Mouse (Mus musculus): ENCODE results near the gene Ppp4c.

Ppp4c gene

DNA sequence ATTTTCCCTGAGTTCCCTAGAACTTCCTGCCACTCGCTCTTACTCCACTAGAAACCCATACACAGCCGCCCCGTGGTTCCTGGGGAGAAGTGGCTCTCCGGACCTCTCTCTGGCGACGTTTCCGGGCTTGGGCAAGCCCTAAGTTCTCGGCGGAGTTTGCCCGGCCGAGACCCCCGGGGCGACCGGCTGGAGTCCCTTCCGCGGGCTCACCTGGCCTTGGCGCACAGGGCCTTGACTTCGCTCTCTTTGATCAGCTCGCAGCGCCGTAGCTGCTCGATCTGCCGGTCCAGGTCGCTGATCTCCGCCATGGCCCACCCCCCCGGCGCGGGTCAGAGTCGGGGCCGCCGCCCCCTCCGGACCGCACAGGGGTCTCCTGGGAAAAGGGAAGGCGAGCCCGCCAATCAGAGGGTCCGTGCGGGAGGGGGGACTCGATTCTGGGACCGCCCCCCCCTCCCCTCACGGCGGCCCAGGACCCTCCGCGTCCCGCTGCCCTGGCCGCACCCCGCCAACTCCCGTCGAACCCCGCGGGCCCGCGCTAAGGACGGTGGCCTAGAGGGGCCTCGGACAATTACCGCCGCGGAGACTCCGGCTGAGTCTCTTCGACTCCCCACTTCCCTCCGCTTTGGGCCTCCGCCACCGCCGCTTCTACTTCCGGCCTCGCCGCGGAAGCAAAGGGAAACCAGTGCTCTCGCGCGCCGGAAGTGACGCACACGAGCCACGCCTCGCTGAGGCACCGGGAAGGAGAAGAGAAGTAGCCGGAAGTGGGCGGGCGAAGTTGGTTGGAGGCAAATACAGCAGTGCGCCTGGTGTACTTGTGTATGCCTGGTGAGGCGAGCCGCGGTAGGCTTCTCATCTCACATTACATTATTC, at the start of gene Ppp4c:
TSS of gene Ppp4c (minus strand) at position 646 of the 870 bp plus-strand sequence.
- DNase-seq (ENCODE audit: low spot score in 2 of 2), result peak; percentile 93 to 97

DNA sequence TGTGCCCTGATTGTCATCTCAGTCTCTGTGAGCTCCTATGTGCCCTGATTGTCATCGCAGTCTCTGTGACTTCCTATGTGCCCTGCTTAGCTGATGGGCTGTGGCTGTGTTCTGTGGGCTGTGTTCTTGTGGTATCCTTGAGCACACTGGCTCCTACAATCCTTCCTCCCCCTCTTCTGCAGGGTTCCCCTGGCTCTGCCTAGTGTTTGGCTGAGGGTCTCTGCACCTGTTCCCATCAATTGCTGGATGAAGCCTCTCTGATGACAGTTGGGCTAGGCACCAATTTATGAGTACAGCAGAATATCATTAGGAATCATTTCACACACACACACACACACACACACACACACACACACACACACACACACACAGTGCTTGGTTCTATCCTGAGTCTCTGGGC, 41.0 kb upstream of the Ppp4c start:
- no peak for DNase-seq (ENCODE audit: low spot score in 2 of 2)

DNA sequence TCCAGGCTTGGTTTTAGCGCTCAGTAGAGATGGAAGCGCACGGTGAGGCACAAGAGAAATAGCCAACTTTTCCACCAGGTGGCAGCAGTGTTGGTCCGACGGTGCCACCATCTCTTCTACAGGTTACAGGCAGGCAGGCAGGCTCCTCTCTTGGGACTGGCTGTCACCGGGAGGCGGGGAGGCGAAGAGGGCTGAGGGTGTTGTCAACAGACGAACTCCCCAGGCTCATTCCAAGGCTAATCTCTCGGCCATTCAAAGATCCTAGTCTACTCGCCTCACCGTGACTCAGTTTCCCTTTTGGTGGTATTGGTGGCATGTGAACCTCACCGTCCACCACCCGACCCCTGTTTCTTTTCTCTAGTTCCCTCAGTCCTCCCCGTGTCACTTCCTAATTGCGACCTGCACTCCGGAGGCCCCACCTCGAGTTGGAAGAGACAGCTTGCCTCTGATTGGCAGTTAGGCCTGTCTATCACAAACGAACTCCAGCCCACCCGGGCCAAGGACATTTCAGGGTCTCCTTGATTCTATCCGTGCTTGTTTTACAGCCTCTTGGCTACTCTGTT, 39.8 kb upstream of the Ppp4c start:
- DNase-seq (ENCODE audit: low spot score in 2 of 2), result peak; percentile 70 to 84

DNA sequence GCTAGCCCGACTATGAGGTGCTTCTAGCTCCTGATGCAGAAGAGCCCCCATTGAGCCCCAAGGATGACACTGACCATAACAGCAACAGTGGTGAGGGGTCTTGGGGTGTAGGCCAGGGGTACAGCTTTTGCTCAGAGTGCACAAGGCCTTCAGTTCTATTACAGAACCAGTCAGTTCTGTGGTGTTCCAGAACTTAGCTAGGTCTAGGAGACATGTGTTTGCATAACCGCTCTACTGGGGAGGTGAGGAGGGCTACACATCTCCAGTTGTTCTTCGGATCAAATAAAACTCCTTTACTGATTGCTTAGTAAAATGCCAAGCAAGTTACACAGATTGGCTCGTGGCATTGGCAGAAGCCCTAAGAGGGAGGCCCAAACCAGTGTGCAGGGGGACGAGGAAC, 39.2 kb upstream of the Ppp4c start, which contains the start of gene 4930451I11Rik:
TSS of gene 4930451I11Rik (minus strand) at position 101 of the 400 bp plus-strand sequence.
- no peak for DNase-seq (ENCODE audit: low spot score in 2 of 2)

DNA sequence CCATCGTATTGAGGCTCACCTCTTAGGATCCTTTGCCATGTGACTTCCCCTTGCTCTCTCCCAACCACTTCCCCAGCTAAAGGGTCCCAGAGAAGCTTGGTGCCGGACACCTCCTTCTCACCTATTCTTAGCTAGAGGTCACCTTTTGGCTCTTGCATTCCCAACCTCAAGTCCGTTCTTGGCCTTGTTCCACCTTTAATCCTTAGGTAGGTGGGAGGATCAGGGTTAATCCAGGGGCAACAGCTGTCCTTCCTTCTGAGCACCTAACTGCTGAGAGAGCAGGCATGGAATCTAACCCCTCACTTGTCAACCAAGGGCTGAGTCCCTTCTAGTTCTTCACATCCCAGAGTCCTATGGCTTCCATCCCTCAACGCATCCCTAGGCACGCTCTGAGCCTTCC, 33.7 kb upstream of the Ppp4c start:
- no peak for DNase-seq (ENCODE audit: low spot score in 2 of 2)

DNA sequence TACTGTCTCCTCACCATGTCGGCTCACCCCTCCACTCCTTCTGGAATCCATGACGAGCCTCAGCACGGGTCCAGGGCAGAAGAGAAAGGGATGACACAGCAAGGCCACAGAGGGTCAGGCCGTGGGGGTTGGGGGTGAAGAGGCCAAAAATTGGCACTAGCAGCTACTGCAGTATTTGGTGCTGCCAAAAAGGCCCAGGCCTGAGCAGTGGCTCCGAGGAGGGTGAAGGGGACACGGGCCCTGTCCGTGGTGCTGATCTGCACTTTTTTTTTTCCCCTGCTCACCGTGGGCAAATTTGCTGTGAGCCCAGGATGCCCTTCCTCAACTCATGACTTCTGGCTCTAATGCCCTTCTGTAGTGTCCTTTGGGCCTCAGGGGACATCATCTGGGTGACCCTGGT, 33.1 kb upstream of the Ppp4c start:
- no peak for DNase-seq (ENCODE audit: low spot score in 2 of 2)

DNA sequence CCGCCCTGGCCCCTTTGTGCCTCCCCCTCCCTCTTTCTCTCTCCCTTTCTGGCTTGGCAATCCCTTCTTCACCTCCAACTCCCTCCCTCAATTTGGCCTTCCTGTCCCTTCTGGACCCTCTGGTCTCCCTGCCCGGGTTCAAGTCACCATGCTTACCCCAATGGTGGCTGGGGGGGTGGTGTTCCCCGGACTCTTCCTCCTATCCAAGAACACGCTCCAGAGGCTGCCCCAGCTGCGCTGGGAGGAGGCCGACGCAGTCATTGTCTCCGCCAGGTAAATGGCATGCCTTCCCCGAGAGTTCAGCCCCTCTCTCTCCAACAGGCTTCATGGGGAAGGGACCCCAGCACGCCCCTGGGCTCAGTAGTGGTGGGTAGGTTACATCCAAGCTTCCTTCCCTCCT, 31.6 kb upstream of the Ppp4c start:
- no peak for DNase-seq (ENCODE audit: low spot score in 2 of 2)

DNA sequence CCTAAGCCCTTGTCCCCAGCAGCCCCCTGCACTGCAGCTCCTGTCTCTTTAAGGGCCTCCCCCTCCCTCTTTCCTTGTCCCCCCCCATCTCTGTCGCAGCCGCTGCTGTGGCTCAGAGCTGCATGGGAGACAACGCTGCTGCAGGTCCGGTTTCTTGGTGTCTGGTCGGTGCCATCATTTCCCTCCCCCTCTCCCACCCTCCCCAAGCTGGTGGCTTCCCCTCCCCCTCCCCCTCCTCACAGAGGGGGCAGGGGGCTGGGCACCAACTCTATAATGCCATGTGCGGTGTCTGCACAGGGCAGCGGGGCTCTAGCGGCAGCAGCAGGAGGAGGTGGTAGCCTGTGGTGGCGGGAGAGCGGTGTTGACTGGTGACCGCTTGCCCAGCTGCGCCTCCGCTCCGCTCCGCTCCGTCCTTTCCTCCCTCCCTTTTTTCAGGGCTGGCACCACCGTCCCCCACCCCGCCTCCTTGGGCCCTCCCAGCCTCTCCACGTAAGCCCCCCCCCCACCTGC, 31.0 kb upstream of the Ppp4c start:
- DNase-seq (ENCODE audit: low spot score in 2 of 2), result peak in 1 of 2 experiments; percentile 25

DNA sequence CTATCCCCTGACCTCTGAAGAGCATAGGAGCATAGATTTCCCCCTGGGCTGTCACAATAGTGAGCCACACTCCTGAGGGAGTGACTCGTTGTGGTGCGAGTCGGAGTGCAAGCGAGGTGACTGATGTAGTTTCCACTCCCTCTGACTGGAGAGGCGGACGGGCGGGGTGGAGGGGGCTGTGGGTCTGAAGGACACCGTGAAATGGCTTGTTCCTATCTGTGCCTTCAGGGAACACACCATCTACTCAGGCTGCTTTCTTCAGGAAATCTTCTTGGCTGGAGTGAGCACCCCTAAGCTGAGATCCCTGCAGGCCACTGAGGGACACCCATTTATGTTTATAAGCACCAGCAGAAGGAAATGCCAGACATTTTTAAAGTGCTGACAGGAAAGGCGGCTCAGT, 30.4 kb upstream of the Ppp4c start:
- peak in 1 of 2 experiments; percentile 36 for DNase-seq (ENCODE audit: low spot score in 2 of 2)

DNA sequence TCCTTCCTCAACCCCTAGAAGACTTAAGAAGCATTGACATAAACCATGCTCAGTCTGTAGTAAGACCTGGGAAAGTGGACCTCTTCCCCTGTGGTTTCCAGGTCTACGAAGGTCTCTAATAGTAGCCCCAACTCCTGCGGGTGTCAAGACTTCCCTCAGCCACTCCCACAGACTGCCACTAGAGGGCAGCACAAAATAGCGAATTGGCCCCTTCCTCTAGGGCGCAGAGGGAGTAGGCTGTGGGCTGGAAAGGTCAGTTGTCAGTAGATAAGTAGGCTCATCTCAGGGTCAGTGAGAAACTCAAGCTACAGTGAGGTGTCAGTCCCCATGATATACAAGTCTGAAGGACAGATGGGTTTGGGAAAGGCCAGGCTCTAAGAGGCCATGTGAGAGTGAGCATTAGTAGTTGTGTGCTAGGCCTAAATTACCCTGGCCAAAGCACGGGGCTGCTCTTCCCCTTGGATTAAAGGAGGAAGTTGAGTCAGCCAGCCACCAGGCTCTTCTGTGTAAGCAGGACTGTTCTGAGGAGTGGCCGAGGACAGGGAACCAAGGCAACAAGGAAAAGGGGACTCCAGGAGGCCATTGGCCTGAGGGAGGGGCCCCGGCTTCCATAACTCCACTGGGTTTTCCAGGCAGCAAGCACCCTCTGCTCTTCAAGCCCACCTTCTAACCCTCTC, 29.7 kb upstream of the Ppp4c start:
- DNase-seq (ENCODE audit: low spot score in 2 of 2), result peak; percentile 76 to 82

DNA sequence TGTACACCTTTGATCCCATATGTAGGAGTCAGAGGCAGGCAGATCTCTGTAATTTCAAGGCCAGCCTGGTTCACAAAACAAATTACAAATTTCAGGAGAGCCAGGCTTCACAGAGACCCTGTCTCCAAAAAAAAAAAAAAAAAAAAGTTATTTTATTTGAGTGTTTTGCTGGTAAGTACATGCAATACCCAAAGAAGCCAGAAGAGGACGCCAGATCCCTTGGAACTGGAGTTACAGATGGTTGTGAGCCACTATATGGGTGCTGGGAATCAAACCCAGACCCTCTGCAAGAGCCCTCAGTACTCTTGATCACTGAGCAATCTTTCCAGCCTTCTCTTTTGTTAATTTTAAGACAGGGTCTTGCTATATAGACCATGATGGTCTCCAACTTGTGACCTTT, 26.5 kb upstream of the Ppp4c start:
- DNase-seq (ENCODE audit: low spot score in 2 of 2), result no peak

DNA sequence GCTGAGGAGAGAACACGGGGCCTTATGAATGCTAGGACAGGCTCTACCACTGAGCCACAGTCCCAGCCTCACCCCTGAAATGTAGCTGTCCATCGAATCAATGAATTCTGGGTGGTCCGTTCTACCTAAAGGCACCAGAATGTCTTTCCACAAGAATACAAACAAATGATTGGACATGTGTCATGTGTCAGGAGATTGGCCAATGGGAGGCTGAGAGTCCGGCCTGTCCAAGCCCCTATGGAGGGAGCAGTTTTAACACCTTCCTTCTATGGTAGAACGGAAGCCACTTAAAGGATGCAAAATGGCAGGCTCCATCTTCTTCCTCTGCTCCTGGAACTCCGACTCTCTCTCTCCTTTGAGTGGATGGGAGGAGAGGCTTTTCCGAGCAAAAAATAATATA, 25.3 kb upstream of the Ppp4c start:
- DNase-seq (ENCODE audit: low spot score in 2 of 2), result no peak

DNA sequence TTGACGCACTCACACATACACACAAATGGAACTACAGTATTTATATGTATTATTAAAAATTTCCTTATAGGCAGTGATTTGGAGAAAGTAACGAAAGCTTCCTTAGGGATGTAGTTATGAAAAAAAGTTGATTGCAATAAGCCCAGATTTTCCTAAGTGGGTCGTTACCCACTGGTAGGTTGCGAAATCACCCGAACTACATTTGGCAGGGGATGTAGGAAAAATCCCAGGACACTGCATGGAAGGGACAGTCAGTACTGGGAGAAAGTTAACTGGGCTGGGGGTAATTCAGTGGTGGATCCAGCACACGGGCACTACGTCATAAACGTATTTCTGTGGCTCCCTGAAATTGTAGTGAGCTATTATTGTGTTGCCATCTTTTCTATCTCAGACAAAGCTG, 24.2 kb upstream of the Ppp4c start:
- no peak for DNase-seq (ENCODE audit: low spot score in 2 of 2)

DNA sequence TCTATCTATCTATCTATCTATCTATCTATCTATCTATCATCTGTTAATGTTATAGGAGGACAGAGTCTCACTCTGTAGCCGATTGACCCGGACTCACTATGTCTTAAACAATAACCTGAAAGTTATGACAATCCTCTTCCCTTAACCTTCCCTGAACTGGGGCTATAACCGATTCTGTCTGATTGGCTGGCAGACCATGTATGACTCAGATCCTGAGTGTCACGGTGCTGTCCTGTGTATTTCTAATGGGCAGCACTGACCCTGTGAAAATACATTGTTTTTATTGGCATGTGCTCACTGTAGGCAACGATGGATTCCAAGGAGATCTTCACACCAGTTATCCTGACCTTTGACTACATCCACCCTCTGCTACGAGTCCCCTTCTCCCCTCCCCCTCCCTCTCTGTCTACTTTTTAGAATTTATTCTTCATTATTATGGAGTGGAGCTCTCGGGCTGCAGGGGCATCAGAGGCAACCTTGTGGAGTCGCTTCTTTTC, 23.5 kb upstream of the Ppp4c start:
- no peak for DNase-seq (ENCODE audit: low spot score in 2 of 2)

DNA sequence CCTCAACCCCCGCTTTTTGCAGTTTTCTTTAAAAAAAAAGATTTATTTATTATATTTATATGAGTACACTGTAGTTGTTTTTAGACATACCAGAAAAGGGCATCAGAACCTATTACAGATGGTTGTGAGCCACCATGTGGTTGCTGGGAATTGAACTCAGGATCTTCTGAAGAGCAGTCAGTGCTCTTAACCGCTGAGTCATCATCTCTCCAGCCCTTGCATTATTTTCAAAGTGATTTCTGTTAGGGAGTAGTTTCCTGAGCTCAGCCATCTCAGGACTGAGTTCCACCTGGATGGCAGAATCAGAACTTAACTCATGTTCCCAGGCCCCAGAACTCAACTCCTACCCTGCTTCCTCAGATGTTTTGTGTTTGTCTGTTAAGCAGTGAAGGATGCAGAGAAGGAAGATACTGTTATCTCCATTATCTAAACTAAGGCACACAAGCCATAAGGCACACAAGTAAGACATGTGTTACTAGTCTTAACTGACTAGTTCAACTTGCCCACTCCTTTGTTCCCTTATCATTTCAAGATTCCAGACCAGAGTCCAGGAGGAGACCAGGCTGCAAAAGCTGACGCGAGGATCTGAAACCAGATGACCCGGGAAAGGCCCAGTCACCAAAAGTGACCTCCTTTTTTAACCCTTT, 17.6 kb upstream of the Ppp4c start:
- no peak for DNase-seq (ENCODE audit: low spot score in 2 of 2)

DNA sequence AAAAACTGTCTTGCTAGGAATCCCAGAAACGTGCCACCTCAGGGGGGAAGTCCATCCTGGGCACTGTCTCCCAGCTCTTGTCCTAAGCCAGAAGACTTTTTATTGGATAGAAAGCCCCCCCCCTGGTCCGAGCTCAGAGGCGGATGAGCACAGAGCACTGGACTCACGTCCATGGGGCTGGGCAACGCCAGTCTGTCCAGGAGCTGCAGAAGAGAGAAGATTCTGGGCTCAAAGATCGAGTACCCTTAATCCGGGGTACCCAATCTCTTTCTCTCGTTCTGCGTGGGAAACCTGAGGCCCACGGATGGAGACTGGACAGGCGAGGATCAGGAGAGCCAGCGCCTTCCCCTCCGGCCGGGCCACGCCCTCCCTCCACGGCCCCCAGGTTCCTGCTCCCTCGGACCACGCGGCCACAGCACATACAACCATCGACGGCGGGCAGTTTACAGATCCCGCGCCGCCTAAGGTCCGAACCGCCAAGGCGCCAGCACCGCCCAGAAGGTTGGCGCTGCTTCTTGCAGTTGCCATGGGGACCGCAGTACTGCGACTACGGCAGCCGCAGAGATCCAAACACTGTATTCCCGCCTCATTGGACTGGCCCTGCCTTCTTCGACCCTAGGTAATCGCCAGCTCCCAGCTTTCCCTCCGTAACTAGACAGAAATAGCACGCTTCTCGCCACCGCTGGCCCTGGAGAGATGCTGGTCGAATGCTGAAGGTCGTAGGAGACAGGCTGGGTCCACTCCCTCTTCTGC, 16.6 kb upstream of the Ppp4c start:
- peak; percentile 92 to 95 for DNase-seq (ENCODE audit: low spot score in 2 of 2)

DNA sequence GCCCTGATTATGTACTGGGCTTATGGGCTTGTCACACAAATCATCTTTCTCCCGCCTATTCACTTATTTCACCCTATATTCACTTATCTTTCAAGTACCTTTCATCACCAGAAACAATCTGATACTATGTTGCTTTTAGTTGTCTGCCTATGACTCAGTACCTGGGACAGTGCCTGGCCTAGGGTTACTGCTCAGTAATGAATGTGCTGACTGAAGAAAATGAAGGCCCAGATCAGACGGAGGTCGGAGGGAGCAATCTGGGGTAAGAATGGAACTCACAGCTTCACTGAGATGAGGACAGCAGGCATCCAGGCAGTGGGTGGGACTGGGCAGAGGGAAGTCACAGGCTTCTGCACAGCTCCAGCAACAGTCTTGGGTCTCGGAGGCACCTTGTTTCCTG, 15.1 kb upstream of the Ppp4c start:
- DNase-seq (ENCODE audit: low spot score in 2 of 2), result no peak

DNA sequence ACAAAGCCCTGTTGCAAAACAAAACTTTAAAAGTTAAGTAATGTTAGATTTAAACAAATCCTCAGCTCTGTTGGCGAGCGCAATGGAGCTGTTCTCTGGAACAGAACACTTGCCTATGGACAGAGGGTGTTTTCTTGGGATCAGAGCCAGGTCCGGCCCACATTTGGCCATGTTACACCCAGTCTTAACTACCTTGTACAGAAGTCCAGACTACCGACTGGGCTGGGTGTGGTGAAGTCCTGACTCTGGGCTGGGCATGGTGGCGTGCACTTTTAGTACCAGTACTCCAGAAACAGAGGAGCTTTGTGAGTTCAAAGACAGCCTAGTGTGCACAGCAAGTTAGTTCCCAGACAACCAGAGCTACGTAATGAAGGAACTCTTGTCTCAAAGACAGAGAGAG, 14.7 kb upstream of the Ppp4c start:
- no peak for DNase-seq (ENCODE audit: low spot score in 2 of 2)

DNA sequence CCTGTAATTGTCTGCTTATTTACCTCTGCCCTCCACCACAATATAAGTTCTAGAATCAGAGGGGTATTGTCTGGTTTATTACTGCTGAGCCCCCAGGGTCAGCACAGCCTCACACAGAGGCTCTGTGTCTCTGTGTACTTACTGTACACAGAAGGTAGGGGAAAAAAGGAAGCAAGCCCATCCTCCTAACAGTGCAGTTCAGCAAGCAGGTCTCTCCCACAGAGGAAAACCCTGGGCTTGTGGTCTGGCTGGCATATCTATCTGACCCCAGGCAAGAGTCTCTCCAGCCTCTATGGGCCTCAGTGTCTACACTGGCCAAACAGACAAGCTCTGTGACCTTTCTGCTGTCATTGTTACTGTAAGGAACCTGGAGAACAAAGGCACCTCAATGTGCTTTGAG, 11.5 kb upstream of the Ppp4c start:
- no peak for DNase-seq (ENCODE audit: low spot score in 2 of 2)

DNA sequence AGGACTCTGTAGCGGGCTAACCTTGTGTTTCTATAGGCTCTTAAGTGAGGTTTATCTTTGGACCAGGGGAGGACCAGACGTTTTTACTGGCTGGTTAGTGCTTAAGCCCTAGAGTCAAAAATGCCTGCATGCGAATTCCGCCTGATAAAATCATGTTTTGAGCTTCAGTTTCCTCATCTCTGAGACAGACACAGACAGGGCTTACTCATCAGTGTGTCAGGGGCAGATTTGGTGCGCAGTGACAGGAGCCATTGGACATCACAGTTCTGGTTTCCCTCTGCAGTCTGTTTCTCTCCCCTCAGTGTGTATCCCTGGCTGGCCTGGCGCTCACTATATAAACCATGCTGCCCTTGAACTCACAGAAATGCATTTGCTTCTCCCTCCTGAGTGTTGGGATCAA, 10.9 kb upstream of the Ppp4c start:
- no peak for DNase-seq (ENCODE audit: low spot score in 2 of 2)
